Comparison of ENCODE assay signal across 30 mouse cellular contexts in the genomic region with DNA sequence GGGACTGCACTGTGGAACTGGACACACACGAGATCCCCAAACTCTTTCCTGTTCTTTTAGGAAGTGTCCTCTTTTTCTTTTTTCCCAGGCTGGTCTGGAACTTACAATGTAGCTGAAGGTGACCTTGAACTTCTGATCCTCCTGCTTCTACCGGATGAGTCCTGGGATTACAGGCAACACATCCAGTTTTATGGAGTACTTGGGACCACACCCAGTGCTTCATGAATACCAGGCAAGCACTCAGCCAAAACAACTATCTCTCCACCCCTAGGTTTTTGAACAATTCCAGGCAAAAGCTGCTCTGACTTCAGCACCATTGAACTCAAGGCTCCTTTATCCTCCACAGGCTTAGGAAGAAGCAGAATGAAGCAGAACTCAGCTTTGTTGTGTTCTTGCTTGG.
DNase-seq lines count a peak whose midpoint lies in the region; ATAC-seq and TF ChIP-seq lines count a peak whose summit lies in the region.
"Had no signal": no experiment of that assay in that cellular context is flagged by ENCODE, and none has a peak within 500 bp of the region (broad histone marks: within the 10 kb centered on the region; RNA-seq: fewer than 3 reads in every experiment).

No protein-coding gene starts in this region.

- no peak for TF ChIP-seq EP300 in heart, adult 2 months (IDR thresholded peaks at IDR 0.05; ENCODE audit: insufficient read depth, low read depth, low read length)

- DNase-seq in heart, adult 2 months = no peak
- DNase-seq in heart, embryonic 10.5 days (ENCODE audit: low spot score) = no peak
- peak; percentile 95 for DNase-seq in R1 (ENCODE audit: low read depth, low spot score)
- DNase-seq in layer of hippocampus, postnatal 14 days (ENCODE audit: low spot score in 2 of 2) = no peak
- DNase-seq: adrenal gland, postnatal 10 days; adrenal gland, postnatal 36 days; B cell, adult 2 months; cerebellum, adult 11 months; cerebellum, adult 2 months; cerebellum, adult 9-11 months; cerebellum, postnatal 25 days; forebrain, postnatal 0 days; gastrocnemius, postnatal 36 days; heart, postnatal 10 days; heart, postnatal 36 days; kidney, adult 11 months had no signal

- peak overlapping the region; percentile 13; the same call in 1 of the 2 replicates for H3K27ac ChIP-seq in heart, adult 2 months
- H3K27ac ChIP-seq in heart, embryonic 10.5 days = no peak overlapping the region
- peak overlapping the region; percentile 3; the same call in 1 of the 2 replicates for H3K27ac ChIP-seq in brown adipose tissue, adult 24 weeks (replicated peaks; ENCODE audit: low read depth, low read length)
- H3K27ac ChIP-seq in midbrain, embryonic 16.5 days (ENCODE audit: low read length) = no peak overlapping the region
- H3K27ac ChIP-seq: embryonic facial prominence, embryonic 12.5 days; embryonic facial prominence, embryonic 15.5 days; heart, embryonic 15.5 days; hindbrain, embryonic 10.5 days; hindbrain, embryonic 13.5 days; intestine, embryonic 15.5 days had no signal

- TF ChIP-seq POLR2A in heart, adult 2 months (IDR thresholded peaks at IDR 0.05; ENCODE audit: insufficient read depth, low read depth, low read length) = no peak

- H3K9me3 ChIP-seq in heart, embryonic 10.5 days = no peaks in the 10 kb centered on the region
- H3K9me3 ChIP-seq in midbrain, embryonic 16.5 days (replicated peaks; ENCODE audit: control insufficient read depth, low read length, poor library complexity, severe bottlenecking) = no peaks in the 10 kb centered on the region
- H3K9me3 ChIP-seq: embryonic facial prominence, embryonic 12.5 days; embryonic facial prominence, embryonic 15.5 days; G1E; heart, embryonic 12.5 days; heart, embryonic 15.5 days; hindbrain, embryonic 13.5 days; intestine, embryonic 15.5 days had no signal

- no peak overlapping the region for H3K4me3 ChIP-seq in heart, adult 2 months
- H3K4me3 ChIP-seq in heart, embryonic 10.5 days = no peak overlapping the region
- H3K4me3 ChIP-seq in brown adipose tissue, adult 24 weeks (ENCODE audit: insufficient read depth, low read depth, low read length) = no peak overlapping the region
- no peak overlapping the region for H3K4me3 ChIP-seq in midbrain, embryonic 16.5 days (ENCODE audit: low read depth, low read length)
- H3K4me3 ChIP-seq: embryonic facial prominence, embryonic 12.5 days; embryonic facial prominence, embryonic 15.5 days; heart, embryonic 12.5 days; heart, embryonic 15.5 days; hindbrain, embryonic 10.5 days; hindbrain, embryonic 13.5 days; intestine, embryonic 15.5 days had no signal

- intact Hi-C loops in heart, adult 2 months (cut with DNase I) = no loop called here

- H3K27me3 ChIP-seq in heart, adult 2 months (ENCODE audit: control insufficient read depth, insufficient read depth, low read length) = no peaks in the 10 kb centered on the region
- H3K27me3 ChIP-seq in heart, embryonic 10.5 days (ENCODE audit: insufficient read depth, poor library complexity, severe bottlenecking) = 0 out of 2 replicates have a peak, but pooled peaks cover 8% of the 10 kb centered on the region
- H3K27me3 ChIP-seq in midbrain, embryonic 16.5 days (ENCODE audit: control insufficient read depth, insufficient read depth, low read depth, low read length) = no peaks in the 10 kb centered on the region
- H3K27me3 ChIP-seq: CH12.LX; embryonic facial prominence, embryonic 12.5 days; embryonic facial prominence, embryonic 15.5 days; heart, embryonic 12.5 days; heart, embryonic 15.5 days; hindbrain, embryonic 13.5 days; intestine, embryonic 15.5 days; Patski had no signal

- H3K4me2 ChIP-seq in midbrain, embryonic 16.5 days (ENCODE audit: low read length) = no peak overlapping the region
- H3K4me2 ChIP-seq: embryonic facial prominence, embryonic 12.5 days; embryonic facial prominence, embryonic 15.5 days; heart, embryonic 12.5 days; heart, embryonic 15.5 days; hindbrain, embryonic 13.5 days; intestine, embryonic 15.5 days had no signal

- no peaks in the 10 kb centered on the region for H3K36me3 ChIP-seq in heart, adult 2 months (ENCODE audit: control insufficient read depth, insufficient read depth, low read length)
- H3K36me3 ChIP-seq in heart, embryonic 10.5 days = no peaks in the 10 kb centered on the region
- H3K36me3 ChIP-seq in midbrain, embryonic 16.5 days (ENCODE audit: control insufficient read depth, insufficient read depth, low read length) = no peaks in the 10 kb centered on the region
- H3K36me3 ChIP-seq: embryonic facial prominence, embryonic 12.5 days; embryonic facial prominence, embryonic 15.5 days; G1E; heart, embryonic 12.5 days; heart, embryonic 15.5 days; hindbrain, embryonic 10.5 days; hindbrain, embryonic 13.5 days; intestine, embryonic 15.5 days had no signal

- peaks cover 14% of the 10 kb centered on the region for H3K4me1 ChIP-seq in heart, adult 2 months (ENCODE audit: control insufficient read depth, insufficient read depth, low read length)
- H3K4me1 ChIP-seq in heart, embryonic 10.5 days = peaks cover 22% of the 10 kb centered on the region
- H3K4me1 ChIP-seq in brown adipose tissue, adult 24 weeks (ENCODE audit: control insufficient read depth, insufficient read depth, insufficient read length, low read length) = peaks cover 26% of the 10 kb centered on the region
- H3K4me1 ChIP-seq in midbrain, embryonic 16.5 days (ENCODE audit: control insufficient read depth, insufficient read depth, low read length) = peaks cover 3% of the 10 kb centered on the region; the same call in 1 of the 2 replicates
- H3K4me1 ChIP-seq: embryonic facial prominence, embryonic 12.5 days; embryonic facial prominence, embryonic 15.5 days; intestine, embryonic 15.5 days had no signal

- H3K9ac ChIP-seq in heart, adult 2 months (ENCODE audit: low read depth, low read length) = no peak overlapping the region
- no peak overlapping the region for H3K9ac ChIP-seq in midbrain, embryonic 16.5 days (ENCODE audit: low read depth, low read length)
- H3K9ac ChIP-seq: embryonic facial prominence, embryonic 12.5 days; embryonic facial prominence, embryonic 15.5 days; forebrain, postnatal 0 days; heart, embryonic 12.5 days; heart, embryonic 15.5 days; hindbrain, embryonic 13.5 days; intestine, embryonic 15.5 days had no signal

- ATAC-seq in midbrain, embryonic 16.5 days = no peak
- ATAC-seq: forebrain, embryonic 14.5 days; forebrain, postnatal 0 days; hindbrain, embryonic 16.5 days; intestine, embryonic 15.5 days; Patski had no signal

- no peak for TF ChIP-seq CTCF in heart, adult 2 months (IDR thresholded peaks at IDR 0.05)

- H3K79me2 ChIP-seq in heart, adult 2 months (replicated peaks; ENCODE audit: control insufficient read depth, insufficient read depth, low read length) = no peaks in the 10 kb centered on the region

- 44% methylated on average over 2 of the region's 2 CpGs for WGBS in heart, adult 2 months
- 75% methylated on average over 2 of the region's 2 CpGs for WGBS in heart, embryonic 10.5 days
- 83% methylated on average over 2 of the region's 2 CpGs for WGBS in midbrain, embryonic 16.5 days

Comparison
In these comparisons a context has a peak if more than half of its experiments do, and no peak if none do; other contexts are left out.
1. H3K27ac ChIP-seq: peak in heart, adult 2 months (single experiment) and brown adipose tissue, adult 24 weeks (single experiment); none in heart, embryonic 10.5 days (single experiment) and midbrain, embryonic 16.5 days (single experiment).